Mouse (Mus musculus) cortical plate, adult 2 months (tissue): ENCODE results near the gene AB124611.

ENCODE experiments used
- CTCF ChIP-seq: fragments of 200-500 bp; IDR thresholded peaks from 2 replicates; pipeline ENCODE4 v1.5.1; 2011; ENCODE audit warnings: mild to moderate bottlenecking, control low read depth, low read length; ENCODE audit not compliant: insufficient read depth; ENCODE audit errors: extremely low read depth
- POLR2A ChIP-seq: fragments of 200-500 bp; IDR thresholded peaks from 2 replicates; pipeline ENCODE4 v1.6.1; 2011; ENCODE audit warnings: mild to moderate bottlenecking, low read length, control low read depth; ENCODE audit not compliant: insufficient read depth; ENCODE audit errors: extremely low read depth

- TF ChIP-seq POLR2A (no peak), CTCF (no peak)
These were observed 31.2 kb upstream of the AB124611 start for GRCm38 (mm10) chr9:21494726-21495125.
